Mouse (Mus musculus): ENCODE results near the gene Tbc1d14.

Gene Tbc1d14

GRCm38 (mm10) chr5:36576457-36576856 lies 16.6 kb downstream of the Tbc1d14 start:
- DNase-seq (ENCODE audit: low spot score): no peak

DNA sequence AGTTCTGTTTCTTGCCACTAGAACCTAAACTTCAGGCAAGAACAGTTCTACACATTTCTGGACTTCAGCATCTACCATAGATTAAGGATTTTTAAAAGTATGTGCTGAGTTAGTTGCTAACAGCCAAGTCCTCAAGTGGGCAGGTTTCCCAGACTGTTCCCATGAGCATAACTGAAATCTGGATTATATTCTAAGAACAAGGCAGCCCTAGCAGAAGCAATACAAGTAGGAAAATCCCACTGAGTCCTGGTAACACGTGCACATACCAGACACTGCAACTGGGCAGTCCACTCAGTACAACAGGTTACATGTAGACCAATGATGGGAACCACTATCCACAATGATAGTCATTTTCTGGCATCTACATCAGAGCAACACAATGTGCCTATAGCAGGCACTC lies 17.3 kb downstream of the Tbc1d14 start:
- no peak for DNase-seq (ENCODE audit: low spot score)

GRCm38 (mm10) chr5:36575227-36575626 lies 17.8 kb downstream of the Tbc1d14 start:
- DNase-seq (ENCODE audit: low spot score): no peak

GRCm38 (mm10) chr5:36574147-36574870 lies 18.8 kb downstream of the Tbc1d14 start:
- no peak for DNase-seq (ENCODE audit: low spot score)

DNA sequence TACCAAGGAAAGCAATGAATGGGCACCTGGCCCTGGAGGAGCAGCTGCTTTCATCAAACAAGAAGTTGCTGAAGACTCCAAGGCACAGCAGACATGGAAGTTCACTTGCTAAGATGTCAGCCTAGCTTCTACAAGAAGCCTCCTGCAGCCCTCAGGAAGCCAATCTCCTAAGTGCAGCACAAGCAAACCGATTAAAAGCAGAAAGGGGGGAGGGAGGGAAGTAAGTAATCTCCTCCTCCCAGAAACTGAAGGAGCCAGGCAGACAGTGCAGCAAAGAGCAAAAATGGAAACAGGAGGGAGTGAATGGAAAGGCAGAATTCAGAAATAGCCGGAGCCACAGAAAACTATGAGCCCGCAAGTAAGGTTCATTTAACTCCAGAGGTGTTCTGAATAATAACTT lies 19.7 kb downstream of the Tbc1d14 start:
- no peak for DNase-seq (ENCODE audit: low spot score)

DNA sequence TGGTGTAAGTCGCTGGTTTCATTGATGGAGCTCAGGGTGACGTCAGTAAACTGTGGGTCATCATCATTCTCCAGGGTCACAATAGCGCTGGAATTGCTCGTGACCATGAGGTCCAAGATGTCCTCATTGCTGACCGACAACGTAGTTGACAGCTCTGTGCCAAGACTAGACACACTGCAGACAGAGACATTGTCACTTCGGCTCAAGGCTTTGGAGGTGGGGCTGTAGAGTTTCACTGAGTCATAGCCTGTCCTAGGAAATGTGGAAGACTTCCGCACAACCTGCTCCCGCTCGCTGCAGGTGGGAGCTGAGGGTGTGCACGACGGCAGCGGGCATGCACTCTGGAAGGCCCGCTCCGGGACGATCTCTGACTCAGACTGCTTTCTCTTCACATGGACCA lies 21.7 kb downstream of the Tbc1d14 start:
- DNase-seq (ENCODE audit: low spot score): no peak

DNA sequence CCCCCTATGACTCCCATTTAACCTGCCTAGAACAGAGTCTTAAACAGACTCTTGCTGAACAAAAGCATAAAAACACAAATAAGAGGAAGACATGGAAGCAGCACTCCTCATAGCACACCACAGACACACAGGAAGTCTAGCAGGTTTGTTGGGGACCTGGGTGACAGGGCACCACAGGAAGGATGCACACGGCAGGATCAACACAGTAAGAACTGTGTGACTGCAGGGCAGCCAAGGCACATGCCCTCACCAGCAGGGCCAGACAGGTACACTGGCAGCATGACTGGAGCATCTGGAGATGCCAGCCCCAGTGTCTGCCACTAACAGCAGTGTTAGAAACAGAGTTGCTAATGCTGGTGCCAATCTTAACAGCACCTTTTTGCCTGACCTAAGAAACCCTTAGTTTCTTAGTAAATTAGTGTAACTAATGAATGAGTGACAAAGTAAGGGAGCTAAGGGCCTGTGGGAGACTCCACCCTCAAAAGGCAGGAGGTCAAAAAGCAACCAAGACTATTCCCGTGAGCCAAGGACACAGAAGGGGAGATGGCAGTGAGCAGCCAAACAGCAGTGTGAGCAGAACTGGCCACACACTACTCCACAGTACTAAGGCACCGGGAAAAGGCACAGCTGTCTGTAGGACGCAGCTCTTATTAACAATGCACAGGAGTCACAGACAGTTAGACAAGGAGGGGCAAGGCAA lies 22.4 kb downstream of the Tbc1d14 start:
- no peak for DNase-seq (ENCODE audit: low spot score)

DNA sequence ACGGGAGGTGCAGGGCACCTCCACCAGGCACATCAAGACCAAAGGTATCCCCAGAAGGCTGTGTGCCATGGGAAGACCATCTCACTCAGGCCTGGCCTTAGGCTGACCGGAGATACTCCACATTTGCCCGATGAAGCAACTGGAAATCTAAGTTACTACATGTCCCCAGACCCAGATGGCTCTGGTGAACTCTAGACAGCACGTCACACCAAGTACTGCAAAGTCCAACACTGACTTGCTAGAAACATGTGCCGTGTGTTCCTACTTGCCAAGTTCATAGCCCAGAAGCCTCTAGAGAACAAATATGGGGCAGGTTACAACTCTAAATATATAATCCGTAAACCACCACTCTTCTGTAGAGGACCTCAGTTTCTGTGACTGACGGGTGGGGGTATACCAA lies 23.0 kb downstream of the Tbc1d14 start:
- no peak for DNase-seq (ENCODE audit: low spot score)

DNA sequence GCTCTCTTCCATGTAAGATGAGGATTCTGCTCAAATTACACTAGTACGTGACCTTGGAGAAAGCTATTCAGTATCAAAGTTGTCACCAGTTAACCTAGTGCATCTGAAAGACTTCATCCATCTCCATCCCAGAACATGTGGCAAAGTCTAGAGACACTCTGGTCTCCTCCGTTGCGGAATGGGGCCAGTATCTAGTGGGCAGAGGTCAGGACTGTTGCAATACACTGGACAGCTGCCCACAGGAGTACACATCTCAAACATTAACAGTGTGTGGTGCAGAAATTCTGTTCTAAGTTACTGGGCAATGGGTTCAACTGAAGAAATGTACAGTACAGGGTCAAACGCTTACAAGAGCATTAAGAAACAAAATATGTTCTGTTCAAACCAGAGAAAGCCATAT lies 25.0 kb downstream of the Tbc1d14 start:
- DNase-seq (ENCODE audit: low spot score): no peak

DNA sequence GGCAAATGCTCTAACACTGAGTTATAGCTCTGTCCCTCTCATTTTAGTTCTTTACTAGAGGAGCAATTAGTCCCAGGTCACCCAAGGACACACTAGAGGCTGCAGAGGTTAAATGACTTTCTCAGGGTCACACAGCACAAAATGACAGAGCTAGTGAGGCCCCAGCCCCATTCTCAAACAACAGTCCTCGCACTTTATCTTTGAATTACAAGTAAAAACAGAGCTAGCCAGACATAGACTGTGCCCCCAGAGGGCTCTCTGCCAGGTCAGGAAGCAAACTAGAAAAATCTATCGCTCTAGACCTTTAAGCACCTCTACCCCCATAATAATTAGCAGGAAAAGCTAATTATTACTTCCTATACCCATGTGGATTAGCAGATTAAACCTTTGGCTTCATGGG lies 25.4 kb downstream of the Tbc1d14 start:
- DNase-seq (ENCODE audit: low spot score): no peak

GRCm38 (mm10) chr5:36564530-36564929 lies 28.5 kb downstream of the Tbc1d14 start:
- DNase-seq (ENCODE audit: low spot score): no peak

GRCm38 (mm10) chr5:36563741-36564140 lies 29.3 kb downstream of the Tbc1d14 start:
- DNase-seq (ENCODE audit: low spot score): no peak

DNA sequence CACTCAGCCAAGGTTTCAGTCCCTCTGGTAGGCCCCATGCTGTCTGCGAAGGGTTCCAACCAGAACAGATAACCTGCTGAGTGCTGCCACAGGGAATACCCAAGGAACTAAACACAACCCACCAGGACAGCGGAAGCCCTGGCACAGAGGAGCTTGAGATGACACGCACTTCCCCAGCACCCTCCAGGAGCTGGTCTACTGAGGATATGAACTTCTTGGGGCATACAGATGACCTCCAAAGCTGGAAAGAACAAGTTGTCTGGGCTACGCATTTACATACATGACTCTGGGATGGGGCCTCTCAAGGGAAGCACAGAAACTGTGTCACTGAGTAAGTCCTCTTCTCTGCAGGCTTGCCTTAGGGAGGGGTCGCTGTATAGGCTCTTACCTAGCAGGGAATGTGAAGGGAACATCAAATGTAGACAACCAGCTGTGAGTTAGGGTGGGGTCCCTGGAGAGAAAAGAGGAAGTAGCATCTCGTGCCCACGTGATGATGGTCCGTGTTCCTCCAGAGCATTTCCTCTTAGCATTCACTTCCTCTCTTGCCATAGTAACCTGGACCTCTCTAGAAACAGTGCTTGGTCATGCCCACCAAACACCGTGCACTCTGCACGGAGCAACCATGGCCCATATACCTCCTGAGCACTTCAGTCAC lies 30.2 kb downstream of the Tbc1d14 start:
- DNase-seq (ENCODE audit: low spot score): no peak

DNA sequence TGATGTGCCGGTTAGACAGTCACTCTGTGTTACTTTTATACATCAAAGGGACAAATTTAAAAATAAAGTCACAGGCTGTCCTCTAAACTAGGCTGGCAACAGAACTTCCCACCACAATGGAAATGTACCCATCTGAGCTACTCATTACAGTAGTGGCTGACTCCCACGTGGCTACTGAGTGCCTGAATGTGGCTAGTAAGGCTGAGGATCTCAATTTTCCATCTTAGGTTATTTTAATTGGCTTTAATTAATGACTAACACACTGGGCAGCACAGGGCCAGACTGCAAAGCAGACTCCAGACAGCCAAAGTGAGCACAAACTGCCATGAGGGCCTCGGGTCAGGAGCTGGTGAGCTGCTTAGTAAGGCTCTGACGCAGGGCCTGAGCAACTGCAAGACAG lies 31.6 kb downstream of the Tbc1d14 start:
- DNase-seq (ENCODE audit: low spot score): no peak

DNA sequence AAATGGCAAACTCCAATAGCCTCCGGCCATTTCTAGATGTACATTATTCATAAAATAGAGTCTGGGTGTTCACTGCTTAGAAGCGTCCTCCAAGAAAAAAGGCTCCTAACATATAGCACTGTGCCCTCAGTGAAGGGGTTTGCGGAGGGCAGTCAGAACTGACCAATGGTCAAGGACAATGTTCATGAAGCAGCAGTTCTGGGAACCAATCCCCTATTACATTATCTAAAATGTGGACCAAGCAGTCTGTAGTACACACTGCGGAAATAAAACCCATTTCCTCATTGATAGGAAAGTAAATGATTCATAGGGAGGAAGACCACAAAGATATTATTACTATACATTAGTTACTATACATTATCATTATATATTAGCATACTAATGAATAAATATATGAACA lies 32.6 kb downstream of the Tbc1d14 start:
- DNase-seq (ENCODE audit: low spot score): no peak

DNA sequence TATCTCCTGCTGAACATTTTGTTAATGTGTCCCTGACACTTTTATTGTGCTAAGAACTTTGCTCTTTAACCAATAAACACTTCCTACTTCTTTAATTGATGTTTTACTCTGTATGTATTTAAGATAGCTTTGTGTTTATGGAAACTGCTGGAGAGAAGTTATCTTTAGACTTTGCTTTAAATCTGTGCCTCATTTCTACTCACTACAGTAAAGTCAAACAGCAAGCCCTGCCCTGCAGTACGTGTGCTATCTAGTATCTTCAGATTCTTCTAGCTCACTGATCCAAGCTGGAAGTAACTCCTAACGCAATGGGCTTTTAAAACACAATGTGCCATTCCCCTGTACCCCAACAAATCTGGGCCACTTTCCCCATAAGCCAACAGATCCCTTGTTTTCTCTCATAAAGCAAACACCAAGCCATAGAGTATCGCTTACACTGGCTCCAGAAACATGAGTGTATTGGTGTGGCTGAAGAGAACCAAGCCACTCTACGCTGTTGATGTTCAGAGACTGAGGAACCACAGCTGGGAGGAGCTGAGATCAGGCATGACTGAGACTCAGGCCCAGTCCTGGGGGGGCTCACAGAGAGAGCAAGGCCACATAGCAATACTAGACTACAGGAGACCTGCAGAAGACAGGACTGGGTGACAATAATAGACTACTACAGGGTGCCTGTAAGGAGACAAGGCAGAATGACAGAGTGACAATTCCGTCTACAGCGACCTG lies 33.4 kb downstream of the Tbc1d14 start:
- DNase-seq (ENCODE audit: low spot score): no peak

- no peak for DNase-seq (ENCODE audit: low spot score)
These were observed 34.0 kb downstream of the Tbc1d14 start for GRCm38 (mm10) chr5:36559106-36559505.

- no peak for DNase-seq (ENCODE audit: low spot score)
These were observed 34.5 kb downstream of the Tbc1d14 start for GRCm38 (mm10) chr5:36558526-36558925.

DNA sequence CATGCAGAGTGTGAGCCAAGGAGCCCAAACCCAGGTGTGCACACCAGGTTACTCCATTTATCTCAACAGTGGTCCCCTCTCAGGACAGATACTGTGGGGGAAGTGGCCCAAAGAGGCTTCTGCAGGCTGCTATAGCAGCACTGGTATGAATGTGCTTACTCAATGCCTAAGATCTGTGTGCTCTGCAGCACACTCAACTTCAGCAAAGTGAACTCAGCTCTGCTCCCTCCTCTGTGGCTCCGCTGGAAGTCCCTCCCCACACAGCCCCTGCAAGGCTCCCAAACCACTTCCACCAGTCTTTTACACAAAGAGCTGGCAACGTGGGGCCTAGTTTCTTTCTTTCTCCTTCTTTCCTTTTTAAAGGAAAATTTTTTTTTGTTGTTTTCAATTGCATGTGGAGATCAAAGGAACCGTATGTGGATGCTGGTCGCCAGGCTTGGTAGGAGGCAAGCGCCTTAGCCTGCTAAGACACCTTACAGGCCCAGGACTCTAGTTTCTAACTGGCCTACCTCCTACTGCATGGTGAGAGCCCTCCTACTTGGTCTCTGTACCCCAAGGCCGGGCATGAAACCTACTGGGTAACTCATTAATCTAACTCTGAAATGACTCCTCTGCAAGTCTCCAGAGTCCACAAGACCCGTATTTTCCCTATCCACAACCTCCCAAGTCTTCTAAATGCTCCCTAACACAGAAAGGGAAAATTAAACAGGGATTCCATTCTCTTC lies 35.3 kb downstream of the Tbc1d14 start:
- DNase-seq (ENCODE audit: low spot score): no peak

DNA sequence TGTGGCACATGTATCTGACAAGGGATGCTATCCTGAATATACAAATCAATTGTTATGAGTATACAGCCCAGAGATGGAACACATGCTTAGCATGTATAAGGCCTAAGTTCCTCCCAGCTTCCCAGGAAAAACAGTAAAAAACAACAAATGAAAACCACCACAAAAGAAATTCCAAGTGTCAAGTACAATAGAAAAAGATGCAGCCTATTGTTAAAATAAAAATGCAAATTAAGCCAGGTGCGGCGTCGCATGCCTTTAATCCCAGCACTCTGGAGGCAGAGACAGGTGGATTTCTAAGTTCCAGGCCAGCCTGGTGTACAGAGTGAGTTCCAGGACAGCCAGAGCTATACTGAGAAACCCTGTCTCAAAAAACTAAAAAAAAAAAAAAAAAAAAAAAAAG lies 36.2 kb downstream of the Tbc1d14 start:
- DNase-seq (ENCODE audit: low spot score): no peak

- no peak for DNase-seq (ENCODE audit: low spot score)
These were observed 36.8 kb downstream of the Tbc1d14 start for GRCm38 (mm10) chr5:36556289-36556688.

- DNase-seq (ENCODE audit: low spot score): no peak
These were observed 38.6 kb downstream of the Tbc1d14 start for GRCm38 (mm10) chr5:36554496-36554895.
